Mouse (Mus musculus): ENCODE data around the gene Ube2b. TPM values are rescaled to one million over a fixed set of nuclear protein-coding genes. Genes with fewer than 3 reads are reported as not detected.

Ube2b gene
- total RNA-seq (2021), result 100 to 1,000 TPM; 131 to 155 TPM
- long read RNA-seq, experiment 1, transcript Ube2b-201 (6 exons, 1,792 nt), result major isoform, 134 of 177 reads
- long read RNA-seq, experiment 1, transcript Ube2b-202 (7 exons, 585 nt), result minor isoform, 17 of 177 reads
- long read RNA-seq, experiment 1, partial matches to known transcripts, result 5 of 177 reads
- long read RNA-seq, experiment 1, other reads (novel, unspliced or antisense), result 21 of 177 reads
- long read RNA-seq, experiment 2, transcript Ube2b-201 (6 exons, 1,792 nt), result major isoform, 31 of 37 reads
- long read RNA-seq, experiment 2, partial matches to known transcripts, result 1 of 37 reads
- long read RNA-seq, experiment 2, other reads (novel, unspliced or antisense), result 4 of 37 reads

GRCm38 (mm10) chr11:52000290-52000962 lies at the start of gene Ube2b:
Gene Ube2b (minus strand): TSS chr11:52000762.
- peak; percentile 96 for DNase-seq

- peak; percentile 46 for DNase-seq
Observed at GRCm38 (mm10) chr11:52046446-52047165, 46.0 kb upstream of the Ube2b start.

- no peak for DNase-seq
Observed at GRCm38 (mm10) chr11:52044156-52044555, 43.6 kb upstream of the Ube2b start.

- DNase-seq, result no peak
Observed at GRCm38 (mm10) chr11:52043224-52043623, 42.7 kb upstream of the Ube2b start.

GRCm38 (mm10) chr11:52037659-52038058 lies 37.1 kb upstream of the Ube2b start:
- no peak for DNase-seq

GRCm38 (mm10) chr11:52035905-52036304 lies 35.3 kb upstream of the Ube2b start:
- DNase-seq, result no peak

GRCm38 (mm10) chr11:52033953-52034352 lies 33.4 kb upstream of the Ube2b start:
- no peak for DNase-seq

- no peak for DNase-seq
Observed at GRCm38 (mm10) chr11:52032356-52032755, 31.8 kb upstream of the Ube2b start.

GRCm38 (mm10) chr11:52018217-52018616 lies 17.7 kb upstream of the Ube2b start:
- DNase-seq, result no peak

GRCm38 (mm10) chr11:52011541-52011940 lies 11.0 kb upstream of the Ube2b start:
- DNase-seq, result no peak

GRCm38 (mm10) chr11:52011011-52011410 lies 10.4 kb upstream of the Ube2b start:
- DNase-seq, result no peak

- no peak for DNase-seq
Observed at GRCm38 (mm10) chr11:52005586-52005985, 5.0 kb upstream of the Ube2b start.

- peak; percentile 97 for DNase-seq
Observed at GRCm38 (mm10) chr11:52003772-52004528, 3.4 kb upstream of the Ube2b start, which contains the start of gene Cdkl3. Gene Cdkl3 (plus strand): TSS chr11:52004221.

GRCm38 (mm10) chr11:52003505-52003771 lies 2.9 kb upstream of the Ube2b start:
- peak; percentile 25 for DNase-seq

- DNase-seq, result no peak
Observed at GRCm38 (mm10) chr11:52002842-52003504, 2.4 kb upstream of the Ube2b start.

GRCm38 (mm10) chr11:52001861-52002260 lies 1.3 kb upstream of the Ube2b start:
- no peak for DNase-seq

GRCm38 (mm10) chr11:52001341-52001740 lies 779 bp upstream of the Ube2b start:
- no peak for DNase-seq

- peak; percentile 84 for DNase-seq
Observed at GRCm38 (mm10) chr11:51999611-52000289, 812 bp downstream of the Ube2b start.

GRCm38 (mm10) chr11:51971644-51972043 lies 28.9 kb downstream of the Ube2b start:
- DNase-seq, result no peak

- DNase-seq, result no peak
Observed at GRCm38 (mm10) chr11:51969511-51969910, 31.1 kb downstream of the Ube2b start.

- DNase-seq, result no peak
Observed at GRCm38 (mm10) chr11:51968896-51969295, 31.7 kb downstream of the Ube2b start.
